In genomic region chr10:92307861-92308260, GRCm38 (mm10) we compare ENCODE assay signal across 11 mouse cellular contexts.
DNase-seq lines count a peak whose midpoint lies in the region; ATAC-seq and TF ChIP-seq lines count a peak whose summit lies in the region.
"Had no signal": no experiment of that assay in that cellular context is flagged by ENCODE, and none has a peak within 500 bp of the region (broad histone marks: within the 10 kb centered on the region; RNA-seq: fewer than 3 reads in every experiment).

No protein-coding gene starts in this region.

- 30% methylated on average over 3 of the region's 3 CpGs for WGBS in hindbrain, postnatal 0 days
- 53% methylated on average over 3 of the region's 3 CpGs for WGBS in hindbrain, embryonic 10.5 days

- peak; percentile 74 for DNase-seq in hindbrain, postnatal 0 days (ENCODE audit: low spot score)
- DNase-seq in hindbrain, embryonic 10.5 days (ENCODE audit: low spot score): no peak
- DNase-seq in lung, postnatal 25 days (ENCODE audit: low spot score): peak; percentile 28
- DNase-seq in lung, adult 18-20 months: no peak
- peak; percentile 17 for DNase-seq in c-Kit-positive CD71-negative TER-119-negative erythroid progenitor cells, embryonic 14.5 days (ENCODE audit: low read depth)
- peak; percentile 44 for DNase-seq in retina, adult 2 months (ENCODE audit: low read depth, low spot score)
- no peak for DNase-seq in spleen, adult 18-20 months
- no peak for DNase-seq in thymus, postnatal 10 days (ENCODE audit: low spot score in 2 of 2)
- DNase-seq: adrenal gland, postnatal 36 days had no signal

- peak; percentile 83 for TF ChIP-seq CTCF in hindbrain, postnatal 0 days (IDR thresholded peaks at IDR 0.05; ENCODE audit: low read depth)

- no peak for ATAC-seq in hindbrain, postnatal 0 days
- ATAC-seq: forebrain, embryonic 15.5 days had no signal

- no peak overlapping the region for H3K4me2 ChIP-seq in hindbrain, postnatal 0 days (ENCODE audit: low read depth, low read length)
- H3K4me2 ChIP-seq: forebrain, embryonic 15.5 days; midbrain, embryonic 12.5 days had no signal

- no peaks in the 10 kb centered on the region for H3K36me3 ChIP-seq in hindbrain, postnatal 0 days (ENCODE audit: insufficient read depth, low read length)
- no peaks in the 10 kb centered on the region for H3K36me3 ChIP-seq in hindbrain, embryonic 10.5 days
- H3K36me3 ChIP-seq: forebrain, embryonic 15.5 days; midbrain, embryonic 12.5 days had no signal

- no peak overlapping the region for H3K9ac ChIP-seq in hindbrain, postnatal 0 days (replicated peaks; ENCODE audit: low read length)
- H3K9ac ChIP-seq: forebrain, embryonic 15.5 days; midbrain, embryonic 12.5 days had no signal

- H3K4me1 ChIP-seq in hindbrain, postnatal 0 days (ENCODE audit: insufficient read depth, low read length): no peaks in the 10 kb centered on the region
- no peaks in the 10 kb centered on the region for H3K4me1 ChIP-seq in hindbrain, embryonic 10.5 days (replicated peaks)
- H3K4me1 ChIP-seq: midbrain, embryonic 12.5 days had no signal

- H3K9me3 ChIP-seq in hindbrain, postnatal 0 days (ENCODE audit: low read length): no peaks in the 10 kb centered on the region
- H3K9me3 ChIP-seq in hindbrain, embryonic 10.5 days: no peaks in the 10 kb centered on the region
- H3K9me3 ChIP-seq: forebrain, embryonic 15.5 days; midbrain, embryonic 12.5 days had no signal

- H3K27ac ChIP-seq in hindbrain, postnatal 0 days: no peak overlapping the region
- no peak overlapping the region for H3K27ac ChIP-seq in hindbrain, embryonic 10.5 days
- H3K27ac ChIP-seq: forebrain, embryonic 15.5 days; midbrain, embryonic 12.5 days had no signal

- H3K4me3 ChIP-seq in hindbrain, postnatal 0 days (ENCODE audit: low read length): no peak overlapping the region
- no peak overlapping the region for H3K4me3 ChIP-seq in hindbrain, embryonic 10.5 days
- H3K4me3 ChIP-seq: forebrain, embryonic 15.5 days; midbrain, embryonic 12.5 days had no signal

- H3K27me3 ChIP-seq in hindbrain, postnatal 0 days (ENCODE audit: insufficient read depth, low read length): no peaks in the 10 kb centered on the region
- no peaks in the 10 kb centered on the region for H3K27me3 ChIP-seq in hindbrain, embryonic 10.5 days (ENCODE audit: insufficient read depth, poor library complexity, severe bottlenecking)
- H3K27me3 ChIP-seq: forebrain, embryonic 15.5 days; midbrain, embryonic 12.5 days had no signal

Comparison
In these comparisons a context has a peak if more than half of its experiments do, and no peak if none do; other contexts are left out.
1. DNase-seq: peak in hindbrain, postnatal 0 days (single experiment), lung, postnatal 25 days (single experiment), c-Kit-positive CD71-negative TER-119-negative erythroid progenitor cells, embryonic 14.5 days (single experiment) and retina, adult 2 months (single experiment); none in hindbrain, embryonic 10.5 days (single experiment), lung, adult 18-20 months (0 of 2), spleen, adult 18-20 months (0 of 2) and thymus, postnatal 10 days (0 of 2).